Mouse (Mus musculus) limb, embryonic 12.5 days (tissue): ENCODE results near the gene Thrb. TPM values are rescaled to one million over a fixed set of nuclear protein-coding genes. Genes with fewer than 3 reads are reported as not detected.
"Not testable (repeated sequence)": the region's sequence is repeated elsewhere in the genome, so short reads cannot be mapped to it uniquely, and the experiment has no call there.

Experiments used
- ATAC-seq: fragments of 200-750 bp; cut with Nextera tagmentation; 2 replicates; pipeline ENCODE4 v1.8.0; 2017; ENCODE audit warnings: low read depth, moderate TSS enrichment; ENCODE audit not compliant: insufficient number of reproducible peaks, insufficient read depth, low FRiP score, low TSS enrichment
- H3K27ac ChIP-seq: fragments of 300-500 bp; sonication (generic); 2 replicates; pipeline ENCODE4 v1.5.1; 2016; ENCODE audit warnings: mild to moderate bottlenecking, moderate library complexity
- H3K27me3 ChIP-seq: fragments of 300-500 bp; sonication (generic); 2 replicates; pipeline ENCODE4 v1.6.1; 2016; ENCODE audit warnings: mild to moderate bottlenecking, moderate library complexity
- H3K36me3 ChIP-seq: fragments of 300-500 bp; sonication (generic); 2 replicates; pipeline ENCODE4 v1.6.1; 2016; ENCODE audit warnings: mild to moderate bottlenecking, moderate library complexity
- H3K4me1 ChIP-seq: fragments of 300-500 bp; sonication (generic); replicated peaks from 2 replicates; pipeline ENCODE4 v1.6.1; 2016
- H3K4me2 ChIP-seq: fragments of 300-500 bp; sonication (generic); 2 replicates; pipeline ENCODE4 v1.6.1; 2016; ENCODE audit warnings: mild to moderate bottlenecking, moderate library complexity
- H3K4me3 ChIP-seq: fragments of 300-500 bp; sonication (generic); replicated peaks from 2 replicates; pipeline ENCODE4 v1.5.1; 2016; ENCODE audit warnings: mild to moderate bottlenecking
- H3K9ac ChIP-seq: fragments of 300-500 bp; sonication (generic); replicated peaks from 2 replicates; pipeline ENCODE4 v1.6.1; 2016; ENCODE audit warnings: mild to moderate bottlenecking, moderate library complexity
- H3K9me3 ChIP-seq: fragments of 300-500 bp; sonication (generic); 2 replicates; pipeline ENCODE4 v1.6.1; 2016; ENCODE audit warnings: mild to moderate bottlenecking, moderate library complexity
- WGBS: fragments of 180-500 bp; shearing (Covaris S2); methylation state at CpG from one replicate; pipeline ENCODE4 v1.1.7; 2016; 5-methylcytosine and 5-hydroxymethylcytosine counted together
- polyA plus RNA-seq: library from polyadenylated mRNA; unstranded; fragments of >200 nt; fragmentation: Nextera tagmentation; extraction: Ambion mirVana; gene quantifications from 2 replicates; pipeline ENCODE4 v1.2.1, GENCODE M21; 2016

The Thrb gene
- polyA plus RNA-seq, 1 experiment from 2014 or later: 0.48 TPM

- H3K27ac ChIP-seq: no peak overlapping the region
- H3K9ac ChIP-seq: no peak overlapping the region
- no peak overlapping the region for H3K4me2 ChIP-seq
- H3K4me3 ChIP-seq: no peak overlapping the region
- no peaks in the 10 kb centered on the region for H3K9me3 ChIP-seq
- H3K36me3 ChIP-seq: no peaks in the 10 kb centered on the region
- no peaks in the 10 kb centered on the region for H3K27me3 ChIP-seq
- 0 out of 2 replicates have a peak, but pooled peaks cover 2% of the 10 kb centered on the region for H3K4me1 ChIP-seq
- ATAC-seq: no peak
- WGBS: 52% methylated on average over 6 of the region's 6 CpGs
Observed at GRCm38 (mm10) chr14:17912573-17913207, 252.6 kb downstream of the Thrb start.

GRCm38 (mm10) chr14:17915556-17915955 lies 255.5 kb downstream of the Thrb start:
- Histone ChIP-seq H3K4me1 (0 out of 2 replicates have a peak, but pooled peaks cover 2% of the 10 kb centered on the region), H3K27ac (no peak overlapping the region), H3K27me3 (no peaks in the 10 kb centered on the region), H3K9me3 (no peaks in the 10 kb centered on the region), H3K36me3 (no peaks in the 10 kb centered on the region), H3K4me3 (no peak overlapping the region), H3K9ac (no peak overlapping the region), H3K4me2 (no peak overlapping the region)
- no peak for ATAC-seq
- WGBS: 77% methylated on average over 2 of the region's 2 CpGs

GRCm38 (mm10) chr14:17916651-17917050 lies 256.6 kb downstream of the Thrb start:
- no peaks in the 10 kb centered on the region for H3K27me3 ChIP-seq
- 73% methylated on average over 2 of the region's 2 CpGs for WGBS
- no peak overlapping the region for H3K27ac ChIP-seq
- no peaks in the 10 kb centered on the region for H3K36me3 ChIP-seq
- H3K4me3 ChIP-seq: no peak overlapping the region
- H3K9ac ChIP-seq: no peak overlapping the region
- H3K4me1 ChIP-seq: 0 out of 2 replicates have a peak, but pooled peaks cover 2% of the 10 kb centered on the region
- no peak for ATAC-seq
- no peak overlapping the region for H3K4me2 ChIP-seq
- no peaks in the 10 kb centered on the region for H3K9me3 ChIP-seq

- H3K27ac ChIP-seq: no peak overlapping the region
- no peak overlapping the region for H3K9ac ChIP-seq
- H3K4me1 ChIP-seq: no peaks in the 10 kb centered on the region
- WGBS: 76% methylated on average over 3 of the region's 3 CpGs
- H3K4me3 ChIP-seq: no peak overlapping the region
- ATAC-seq: no peak
- H3K4me2 ChIP-seq: no peak overlapping the region
- H3K27me3 ChIP-seq: no peaks in the 10 kb centered on the region
- no peaks in the 10 kb centered on the region for H3K36me3 ChIP-seq
- H3K9me3 ChIP-seq: no peaks in the 10 kb centered on the region
Observed at GRCm38 (mm10) chr14:17917124-17917763, 257.2 kb downstream of the Thrb start.

GRCm38 (mm10) chr14:17917899-17918298 lies 257.8 kb downstream of the Thrb start:
- 72% methylated on average over 3 of the region's 3 CpGs for WGBS
- ATAC-seq: no peak
- Histone ChIP-seq H3K4me2 (no peak overlapping the region), H3K27me3 (no peaks in the 10 kb centered on the region), H3K27ac (no peak overlapping the region), H3K4me3 (no peak overlapping the region), H3K36me3 (no peaks in the 10 kb centered on the region), H3K9ac (no peak overlapping the region), H3K4me1 (no peaks in the 10 kb centered on the region), H3K9me3 (no peaks in the 10 kb centered on the region)

GRCm38 (mm10) chr14:17922807-17923704 lies 263.0 kb downstream of the Thrb start:
- Histone ChIP-seq H3K27me3 (no peaks in the 10 kb centered on the region), H3K9ac (no peak overlapping the region), H3K4me1 (no peaks in the 10 kb centered on the region), H3K4me3 (no peak overlapping the region), H3K9me3 (no peaks in the 10 kb centered on the region), H3K4me2 (no peak overlapping the region), H3K27ac (no peak overlapping the region), H3K36me3 (no peaks in the 10 kb centered on the region)
- ATAC-seq: no peak
- WGBS: 75% methylated on average over 8 of the region's 8 CpGs

GRCm38 (mm10) chr14:17927469-17927868 lies 267.4 kb downstream of the Thrb start:
- H3K4me2 ChIP-seq: no peak overlapping the region
- H3K9me3 ChIP-seq: no peaks in the 10 kb centered on the region
- ATAC-seq: no peak
- H3K4me1 ChIP-seq: no peaks in the 10 kb centered on the region
- 54% methylated on average over 1 of the region's 1 CpGs for WGBS
- H3K27me3 ChIP-seq: no peaks in the 10 kb centered on the region
- no peak overlapping the region for H3K4me3 ChIP-seq
- no peak overlapping the region for H3K27ac ChIP-seq
- H3K36me3 ChIP-seq: no peaks in the 10 kb centered on the region
- no peak overlapping the region for H3K9ac ChIP-seq

- Histone ChIP-seq H3K27ac (no peak overlapping the region), H3K4me3 (no peak overlapping the region), H3K4me2 (no peak overlapping the region), H3K27me3 (no peaks in the 10 kb centered on the region), H3K9me3 (no peaks in the 10 kb centered on the region), H3K36me3 (no peaks in the 10 kb centered on the region), H3K4me1 (no peaks in the 10 kb centered on the region), H3K9ac (no peak overlapping the region)
- no peak for ATAC-seq
- WGBS: 65% methylated on average over 5 of the region's 5 CpGs
Observed at GRCm38 (mm10) chr14:17929585-17929984, 269.5 kb downstream of the Thrb start.

GRCm38 (mm10) chr14:17933475-17933874 lies 273.4 kb downstream of the Thrb start:
- Histone ChIP-seq H3K9me3 (no peaks in the 10 kb centered on the region), H3K27me3 (no peaks in the 10 kb centered on the region), H3K9ac (no peak overlapping the region), H3K4me1 (no peaks in the 10 kb centered on the region), H3K27ac (no peak overlapping the region), H3K36me3 (no peaks in the 10 kb centered on the region), H3K4me2 (no peak overlapping the region), H3K4me3 (no peak overlapping the region)
- ATAC-seq: no peak
- WGBS: 78% methylated on average over 2 of the region's 2 CpGs

- H3K4me3 ChIP-seq, H3K9ac ChIP-seq, H3K4me2 ChIP-seq, H3K9me3 ChIP-seq, H3K36me3 ChIP-seq, H3K4me1 ChIP-seq, H3K27ac ChIP-seq, H3K27me3 ChIP-seq, ATAC-seq: not testable (repeated sequence)
- 87% methylated on average over 4 of the region's 4 CpGs for WGBS
Observed at GRCm38 (mm10) chr14:17934779-17935178, 274.7 kb downstream of the Thrb start.

GRCm38 (mm10) chr14:17954038-17954437 lies 294.0 kb downstream of the Thrb start:
- Histone ChIP-seq H3K9ac (no peak overlapping the region), H3K4me3 (no peak overlapping the region), H3K27me3 (no peaks in the 10 kb centered on the region), H3K4me2 (no peak overlapping the region), H3K9me3 (no peaks in the 10 kb centered on the region), H3K4me1 (no peaks in the 10 kb centered on the region), H3K27ac (no peak overlapping the region), H3K36me3 (no peaks in the 10 kb centered on the region)
- WGBS: 83% methylated on average over 2 of the region's 2 CpGs
- ATAC-seq: no peak
